Mouse (Mus musculus) spleen, postnatal 10 days (tissue): ENCODE measurements around the gene Mtrex.

Source experiments
- DNase-seq, 2 experiments: peaks; one replicate each; pipeline ENCODE4 v3.0.0; 2021 to 2022; ENCODE audit warnings: low spot score in 2 of 2

Mtrex gene

GRCm38 (mm10) chr13:112927287-112928001 lies at the start of gene Mtrex, which contains the start of gene Dhx29:
Mtrex (minus strand) TSS chr13:112927398.
Dhx29 (plus strand) TSS chr13:112927454.
- DNase-seq, result peak; percentile 98 to 99

- no peak for DNase-seq
These were observed 49.5 kb upstream of the Mtrex start for GRCm38 (mm10) chr13:112976720-112977119.

DNA sequence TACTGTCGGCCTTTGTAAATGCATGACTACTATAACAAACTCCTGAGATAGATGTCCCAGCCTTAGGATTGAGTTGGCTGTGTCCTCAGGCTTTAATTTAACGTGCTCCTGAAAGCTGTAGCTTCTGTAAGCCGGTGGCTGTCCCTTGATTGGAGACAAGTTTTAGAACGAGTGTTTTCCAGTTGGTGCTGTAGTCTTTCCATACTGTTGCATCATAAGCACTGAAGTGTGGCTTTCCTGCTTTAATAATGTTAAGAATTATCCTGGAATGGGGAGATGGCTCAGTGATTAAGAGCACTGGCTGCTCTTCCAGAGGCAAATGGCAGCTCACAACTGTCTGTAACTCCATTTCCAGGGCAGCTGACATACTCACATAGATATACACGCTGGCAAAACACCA lies 40.1 kb upstream of the Mtrex start:
- no peak for DNase-seq

GRCm38 (mm10) chr13:112964421-112964820 lies 37.2 kb upstream of the Mtrex start:
- no peak for DNase-seq

- no peak for DNase-seq
These were observed 35.9 kb upstream of the Mtrex start for GRCm38 (mm10) chr13:112963081-112963480.

GRCm38 (mm10) chr13:112954067-112954466 lies 26.9 kb upstream of the Mtrex start:
- DNase-seq, result no peak

GRCm38 (mm10) chr13:112945900-112946299 lies 18.7 kb upstream of the Mtrex start:
- no peak for DNase-seq

DNA sequence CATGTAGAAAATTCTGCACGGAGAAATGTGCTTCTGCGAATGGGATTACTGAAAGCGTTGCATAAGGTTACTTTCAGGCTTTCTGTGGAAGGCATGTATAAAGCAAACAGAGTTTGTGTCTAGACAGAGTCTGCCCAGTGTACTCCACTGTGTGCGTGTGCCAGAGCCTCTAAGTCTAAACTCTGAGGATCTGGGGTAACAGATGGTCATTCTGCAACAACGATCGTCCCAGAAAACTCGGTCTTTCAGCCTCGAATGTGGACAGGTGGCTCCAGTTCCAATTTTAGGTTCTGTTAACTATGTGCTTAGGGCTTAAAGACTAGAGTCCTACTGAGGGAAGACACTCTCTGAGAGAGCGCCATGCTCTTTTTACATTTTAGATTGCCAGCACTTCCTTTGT lies 18.1 kb upstream of the Mtrex start:
- no peak for DNase-seq

- no peak for DNase-seq
These were observed 14.7 kb upstream of the Mtrex start for GRCm38 (mm10) chr13:112941879-112942330.

DNA sequence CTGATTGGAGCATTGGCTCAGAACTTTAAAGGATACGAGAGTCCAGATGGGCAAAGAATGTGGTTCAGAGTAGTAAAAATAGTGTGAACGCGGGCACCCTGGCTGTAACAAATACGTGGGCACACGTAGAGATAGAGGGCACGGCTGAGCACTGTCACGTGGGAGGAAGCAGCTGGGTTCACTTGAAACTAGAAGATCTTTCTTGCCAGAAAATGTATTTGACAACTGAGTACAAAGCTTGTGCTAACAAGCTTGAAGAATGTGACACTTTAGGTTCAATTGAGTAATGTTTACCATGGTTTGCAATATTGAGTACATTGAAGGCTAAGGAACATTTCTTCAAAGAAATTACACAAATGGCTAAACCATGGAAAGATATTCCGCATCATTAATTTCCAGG lies 10.9 kb upstream of the Mtrex start:
- no peak for DNase-seq

DNA sequence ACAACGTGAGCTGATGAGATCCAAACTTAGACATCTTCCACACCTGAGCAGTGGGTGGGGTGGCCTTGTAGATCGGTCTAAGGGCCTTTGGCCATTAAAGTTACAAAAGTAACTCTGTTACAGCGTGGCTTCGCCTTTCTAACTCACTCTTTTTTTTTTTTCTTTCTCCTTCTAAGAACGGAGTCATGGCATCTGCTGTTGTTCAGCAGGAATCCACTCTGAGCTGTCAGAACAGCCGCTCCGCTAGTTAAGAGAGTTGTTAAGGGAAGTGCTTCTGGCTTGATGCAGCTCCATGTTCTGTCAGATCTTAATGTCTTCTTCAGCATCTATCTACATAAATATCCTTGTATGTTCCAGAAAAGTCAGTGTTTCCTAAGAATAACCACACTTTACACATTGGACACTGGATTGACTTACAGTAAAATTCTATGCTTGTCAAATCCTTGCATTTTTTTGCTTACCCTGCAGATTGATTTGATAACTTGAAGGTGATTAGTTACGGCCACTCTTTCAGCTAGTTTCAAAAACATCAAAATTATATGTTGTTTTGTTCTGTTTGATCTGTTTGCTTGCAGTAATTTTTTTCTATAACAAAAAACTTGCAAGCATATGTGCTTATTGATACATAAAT lies 955 bp upstream of the Mtrex start:
- DNase-seq, result no peak

GRCm38 (mm10) chr13:112926796-112927195 lies 402 bp downstream of the Mtrex start:
- DNase-seq, result peak; percentile 47 to 63

DNA sequence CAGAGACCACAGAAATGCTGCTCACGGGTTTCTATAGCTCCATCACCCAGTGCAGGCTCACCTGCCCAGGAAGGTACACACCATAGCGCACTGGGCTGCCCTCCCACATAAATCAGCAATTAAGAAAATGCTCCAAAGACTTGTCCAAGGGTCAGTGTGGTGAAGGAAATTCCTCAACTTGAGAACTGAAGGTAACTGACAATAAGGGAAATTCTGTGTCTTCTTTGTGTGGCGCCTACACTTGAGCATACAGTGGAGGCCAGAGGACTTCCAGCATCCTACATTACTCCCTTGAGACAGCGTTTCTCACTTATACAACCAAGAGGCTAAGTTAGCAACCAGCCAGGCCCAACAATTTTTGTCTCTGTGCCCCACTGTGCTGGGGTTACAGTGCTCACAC lies 1.2 kb downstream of the Mtrex start:
- DNase-seq, result no peak

- no peak for DNase-seq
These were observed 1.9 kb downstream of the Mtrex start for GRCm38 (mm10) chr13:112925266-112925665.

- DNase-seq, result no peak
These were observed 6.3 kb downstream of the Mtrex start for GRCm38 (mm10) chr13:112920906-112921305.

DNA sequence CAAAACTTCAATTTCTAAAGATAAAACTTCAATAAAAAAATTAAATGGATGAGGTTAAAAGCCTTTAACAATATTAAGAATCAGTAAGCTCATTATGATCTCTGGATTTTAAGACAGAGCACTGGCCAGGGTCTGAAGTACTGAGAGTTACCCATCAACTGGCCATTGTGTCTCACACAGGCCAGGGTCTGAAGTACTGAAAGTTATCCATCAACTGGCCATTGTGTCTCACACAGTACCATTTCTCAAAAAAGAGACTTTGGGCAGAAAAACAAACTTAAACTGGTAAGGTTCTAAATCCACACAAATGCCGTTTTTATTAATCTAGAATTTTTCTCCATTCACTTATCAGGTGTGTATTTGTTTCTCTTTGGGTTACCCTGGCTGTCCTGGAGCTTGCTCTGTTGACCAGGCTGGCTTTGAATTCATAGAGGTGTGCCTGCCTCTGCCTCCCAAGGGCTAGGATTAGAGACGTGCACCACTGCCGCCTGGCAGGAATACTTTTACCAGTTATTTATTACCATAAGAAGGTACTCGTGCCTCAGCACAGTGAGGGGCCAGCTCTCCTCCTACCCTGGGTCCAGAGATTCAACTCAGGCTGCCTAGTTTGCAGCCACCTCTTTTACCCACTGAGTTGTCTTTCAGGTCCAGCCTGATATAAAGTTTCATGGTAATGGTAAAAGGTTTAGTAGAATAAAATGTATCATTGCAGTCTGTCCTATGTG lies 7.9 kb downstream of the Mtrex start:
- DNase-seq, result no peak

DNA sequence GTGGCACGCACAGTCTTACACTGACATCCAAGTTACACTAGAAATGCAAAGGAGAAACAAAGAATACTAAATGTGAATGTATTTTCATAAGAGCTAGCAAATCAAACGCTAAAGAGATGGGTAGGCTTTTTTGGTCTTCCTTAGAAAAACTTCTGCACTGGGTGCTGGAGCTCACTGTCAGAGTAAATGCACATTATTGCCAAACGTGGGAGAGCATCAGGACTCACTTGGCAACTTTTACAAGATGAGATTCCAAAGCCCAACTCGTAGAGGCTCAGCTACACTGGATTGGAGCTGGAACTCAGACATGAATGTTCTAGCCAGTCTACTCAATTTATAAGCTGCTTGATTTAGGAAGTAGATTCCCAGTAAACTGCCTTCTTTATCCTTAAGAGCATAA lies 16.8 kb downstream of the Mtrex start:
- DNase-seq, result no peak

DNA sequence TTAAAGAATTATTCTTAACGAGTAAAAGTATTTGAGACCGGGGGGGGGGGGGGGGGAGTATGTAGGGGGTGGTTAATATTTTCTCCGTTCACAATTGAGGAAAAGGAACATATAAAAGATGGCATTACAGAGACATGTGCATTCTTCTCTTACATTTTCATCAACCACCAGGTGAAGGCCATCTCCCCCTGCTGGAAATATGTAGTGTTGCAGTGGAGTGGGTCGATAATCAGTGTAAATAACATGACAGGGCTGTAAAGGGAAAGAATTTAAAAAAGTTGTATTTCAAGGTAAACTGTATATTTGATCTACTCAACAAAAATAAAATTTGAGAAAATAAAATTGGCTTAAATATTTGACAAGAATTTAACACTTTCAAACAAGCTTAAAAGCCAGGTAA lies 17.5 kb downstream of the Mtrex start:
- DNase-seq, result peak; percentile 18 to 60

GRCm38 (mm10) chr13:112902176-112902575 lies 25.0 kb downstream of the Mtrex start:
- no peak for DNase-seq

DNA sequence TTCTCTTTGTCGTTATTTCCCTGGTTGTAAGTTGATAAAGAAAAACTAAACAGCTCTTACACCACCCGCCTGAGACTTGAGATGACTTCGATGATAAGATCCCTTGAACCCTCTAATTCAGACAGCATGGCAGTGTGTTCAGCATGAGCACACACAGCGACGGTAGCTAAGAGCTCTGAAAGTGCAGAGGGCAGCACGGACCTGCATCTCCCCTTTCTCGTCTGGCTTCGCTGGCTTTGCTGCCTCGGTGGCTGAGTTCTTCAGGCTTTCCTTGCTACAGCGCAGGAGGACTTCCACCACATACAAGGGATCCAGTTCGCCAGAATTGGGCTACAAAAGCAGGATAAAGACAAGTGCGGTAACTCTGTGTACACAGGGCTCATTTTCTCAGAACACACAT lies 40.0 kb downstream of the Mtrex start:
- no peak for DNase-seq

DNA sequence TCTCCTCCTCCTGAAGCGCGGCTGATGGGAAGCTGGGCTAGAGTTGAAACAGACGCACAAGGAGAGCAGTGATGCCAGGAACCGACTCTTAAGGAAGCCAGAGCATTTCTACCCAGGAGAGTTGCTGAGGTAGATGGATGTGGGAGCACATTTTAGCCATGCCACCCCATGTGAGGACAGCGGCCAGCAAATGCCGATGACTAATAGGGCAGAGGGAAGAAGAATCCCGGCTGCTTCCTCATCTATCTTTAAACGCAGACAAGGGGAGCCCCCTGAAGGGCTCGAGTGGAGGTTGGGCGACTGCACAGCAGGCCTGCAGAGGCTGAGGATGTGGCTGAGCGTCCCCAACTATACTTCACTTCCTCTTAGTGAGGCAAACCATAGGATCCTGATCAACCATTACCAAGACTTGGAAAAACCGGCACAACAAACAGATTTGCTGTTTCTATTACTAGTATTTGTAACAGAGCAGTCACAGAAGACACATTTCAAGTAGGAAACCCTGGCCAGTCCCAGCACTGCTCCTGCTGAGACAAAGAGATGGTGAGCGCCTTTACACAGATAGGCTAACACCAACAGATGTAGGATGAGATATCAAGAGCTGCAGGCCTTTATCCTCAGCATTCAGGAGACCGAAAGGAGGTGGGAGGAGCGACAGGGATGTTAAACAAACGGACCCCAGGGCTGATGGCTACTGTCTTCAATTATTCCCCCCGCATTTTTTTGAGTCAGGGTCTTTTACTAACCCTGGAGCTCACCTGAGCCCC lies 55.5 kb downstream of the Mtrex start:
- DNase-seq, result no peak
